Comparison of ENCODE assay signal across 19 mouse cellular contexts in the genomic region with DNA sequence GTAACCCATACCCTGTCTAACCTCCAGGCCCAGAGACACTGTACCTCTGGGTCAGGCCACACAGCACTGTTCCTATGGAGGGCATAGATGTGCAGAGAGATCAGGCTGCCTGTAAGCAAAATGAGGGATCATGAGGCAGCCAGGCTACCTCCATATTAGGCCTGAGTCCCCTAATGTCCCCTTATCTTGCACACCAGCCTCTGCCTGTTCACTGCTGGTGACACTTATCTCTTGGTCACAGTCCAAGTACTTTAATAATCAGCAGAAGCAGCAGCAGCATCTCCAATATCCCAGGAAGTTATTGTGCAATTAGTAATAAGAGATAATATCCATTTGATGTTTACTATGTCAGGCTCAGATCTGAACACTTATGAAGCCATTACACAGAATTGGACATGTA. TPM values are rescaled to one million over a fixed set of nuclear protein-coding genes. Genes with fewer than 3 reads are reported as not detected.
DNase-seq lines count a peak whose midpoint lies in the region; ATAC-seq and TF ChIP-seq lines count a peak whose summit lies in the region.
"Had no signal": no experiment of that assay in that cellular context is flagged by ENCODE, and none has a peak within 500 bp of the region (broad histone marks: within the 10 kb centered on the region; RNA-seq: fewer than 3 reads in every experiment).

No protein-coding gene starts in this region.

- no peak overlapping the region for H3K4me2 ChIP-seq in stomach, embryonic 15.5 days
- H3K4me2 ChIP-seq in stomach, postnatal 0 days (replicated peaks; ENCODE audit: low read depth): no peak overlapping the region
- no peak overlapping the region for H3K4me2 ChIP-seq in liver, embryonic 14.5 days (ENCODE audit: low read depth)
- H3K4me2 ChIP-seq: heart, embryonic 13.5 days; hindbrain, embryonic 13.5 days; midbrain, embryonic 12.5 days had no signal

- no peak for TF ChIP-seq CTCF in stomach, postnatal 0 days (IDR thresholded peaks at IDR 0.05; ENCODE audit: low read depth)
- TF ChIP-seq CTCF in liver, embryonic 14.5 days (IDR thresholded peaks at IDR 0.05; ENCODE audit: low read depth): no peak
- no peak for TF ChIP-seq CTCF in layer of hippocampus, adult 2 months (conservative IDR thresholded peaks at IDR 0.05)

- H3K9ac ChIP-seq in stomach, embryonic 15.5 days: no peak overlapping the region
- H3K9ac ChIP-seq in stomach, postnatal 0 days (ENCODE audit: low read length): no peak overlapping the region
- H3K9ac ChIP-seq in liver, embryonic 14.5 days (replicated peaks): no peak overlapping the region
- H3K9ac ChIP-seq: forebrain, postnatal 0 days; heart, embryonic 13.5 days; hindbrain, embryonic 13.5 days; midbrain, embryonic 12.5 days had no signal

- H3K4me3 ChIP-seq in heart, embryonic 10.5 days: no peak overlapping the region
- H3K4me3 ChIP-seq in stomach, embryonic 15.5 days (replicated peaks): no peak overlapping the region
- no peak overlapping the region for H3K4me3 ChIP-seq in stomach, postnatal 0 days (ENCODE audit: low read depth, low read length)
- H3K4me3 ChIP-seq in liver, embryonic 14.5 days (ENCODE audit: insufficient read depth in 1 of 2, low read depth in 2 of 2, low read length in 2 of 2): no peak overlapping the region
- H3K4me3 ChIP-seq in layer of hippocampus, adult 2 months: no peak overlapping the region
- H3K4me3 ChIP-seq: heart, embryonic 13.5 days; hindbrain, embryonic 13.5 days; midbrain, embryonic 12.5 days; myocyte had no signal

- no peaks in the 10 kb centered on the region for H3K4me1 ChIP-seq in heart, embryonic 10.5 days
- no peaks in the 10 kb centered on the region for H3K4me1 ChIP-seq in stomach, embryonic 15.5 days
- no peaks in the 10 kb centered on the region for H3K4me1 ChIP-seq in stomach, postnatal 0 days (replicated peaks; ENCODE audit: control insufficient read depth, insufficient read depth)
- H3K4me1 ChIP-seq in liver, embryonic 14.5 days (replicated peaks; ENCODE audit: control insufficient read depth in 2 of 2, insufficient read depth in 2 of 2, low read length in 1 of 2): no peaks in the 10 kb centered on the region
- H3K4me1 ChIP-seq: heart, embryonic 13.5 days; hindbrain, embryonic 13.5 days; midbrain, embryonic 12.5 days had no signal

- H3K9me3 ChIP-seq in heart, embryonic 10.5 days: no peaks in the 10 kb centered on the region
- no peaks in the 10 kb centered on the region for H3K9me3 ChIP-seq in stomach, embryonic 15.5 days
- no peaks in the 10 kb centered on the region for H3K9me3 ChIP-seq in stomach, postnatal 0 days (ENCODE audit: control insufficient read depth, low read length)
- H3K9me3 ChIP-seq in liver, embryonic 14.5 days (ENCODE audit: control insufficient read depth, low read length): no peaks in the 10 kb centered on the region
- H3K9me3 ChIP-seq: heart, embryonic 13.5 days; hindbrain, embryonic 13.5 days; midbrain, embryonic 12.5 days had no signal

- peak; percentile 82 for DNase-seq in heart, embryonic 10.5 days (ENCODE audit: low spot score)
- no peak for DNase-seq in heart, adult 18-20 months
- DNase-seq in stomach, postnatal 0 days (ENCODE audit: low spot score): no peak
- peak; percentile 58 to 68 (median 64) for DNase-seq in liver, embryonic 14.5 days (ENCODE audit: low read depth in 3 of 3, low spot score in 3 of 3)
- peak; percentile 42 to 63 for DNase-seq in spleen, postnatal 36 days (ENCODE audit: low spot score in 2 of 2)
- DNase-seq in yolk sac, embryonic 10.5 days (ENCODE audit: low spot score): no peak
- no peak for DNase-seq in layer of hippocampus, adult 2 months (ENCODE audit: low spot score in 2 of 2)
- DNase-seq: adrenal gland, adult 8-10 months; forebrain, postnatal 0 days; gastrocnemius, postnatal 10 days; kidney, adult 2 months had no signal

- peak; percentile 47; the same call in 1 of the 2 replicates for ATAC-seq in stomach, embryonic 15.5 days (ENCODE audit: insufficient read depth, low FRiP score, low read depth)
- no peak for ATAC-seq in stomach, postnatal 0 days (ENCODE audit: low FRiP score, low TSS enrichment)
- ATAC-seq in liver, embryonic 14.5 days (ENCODE audit: insufficient read depth): peak; percentile 98
- ATAC-seq: forebrain, postnatal 0 days had no signal

- H3K27me3 ChIP-seq in heart, embryonic 10.5 days (ENCODE audit: insufficient read depth, poor library complexity, severe bottlenecking): no peaks in the 10 kb centered on the region
- H3K27me3 ChIP-seq in stomach, embryonic 15.5 days (replicated peaks): no peaks in the 10 kb centered on the region
- no peaks in the 10 kb centered on the region for H3K27me3 ChIP-seq in stomach, postnatal 0 days (ENCODE audit: control insufficient read depth, insufficient read depth, low read length)
- no peaks in the 10 kb centered on the region for H3K27me3 ChIP-seq in liver, embryonic 14.5 days (ENCODE audit: control insufficient read depth, insufficient read depth, low read length)
- H3K27me3 ChIP-seq: heart, embryonic 13.5 days; hindbrain, embryonic 13.5 days; midbrain, embryonic 12.5 days had no signal

- no peak overlapping the region for H3K27ac ChIP-seq in heart, embryonic 10.5 days
- H3K27ac ChIP-seq in stomach, embryonic 15.5 days: no peak overlapping the region
- H3K27ac ChIP-seq in stomach, postnatal 0 days (replicated peaks): no peak overlapping the region
- H3K27ac ChIP-seq in liver, embryonic 14.5 days: no peak overlapping the region
- no peak overlapping the region for H3K27ac ChIP-seq in layer of hippocampus, adult 2 months
- H3K27ac ChIP-seq: heart, embryonic 13.5 days; hindbrain, embryonic 13.5 days; midbrain, embryonic 12.5 days had no signal

- no peak for TF ChIP-seq EP300 in stomach, postnatal 0 days (optimal IDR thresholded peaks at IDR 0.05)
- TF ChIP-seq EP300 in liver, embryonic 14.5 days (IDR thresholded peaks at IDR 0.05; ENCODE audit: low read depth): peak; percentile 92

- no peaks in the 10 kb centered on the region for H3K36me3 ChIP-seq in heart, embryonic 10.5 days
- no peaks in the 10 kb centered on the region for H3K36me3 ChIP-seq in stomach, embryonic 15.5 days
- H3K36me3 ChIP-seq in stomach, postnatal 0 days (ENCODE audit: control insufficient read depth, insufficient read depth, low read length): no peaks in the 10 kb centered on the region
- no peaks in the 10 kb centered on the region for H3K36me3 ChIP-seq in liver, embryonic 14.5 days (replicated peaks; ENCODE audit: control insufficient read depth, insufficient read depth, low read depth)
- H3K36me3 ChIP-seq: heart, embryonic 13.5 days; hindbrain, embryonic 13.5 days; midbrain, embryonic 12.5 days had no signal

RNA-seq across cellular contexts. Expression of a gene that starts 17.7 kb away (rescaled TPM):
- polyA plus RNA-seq in heart, embryonic 10.5 days (2016; fragmentation: Nextera tagmentation; extraction: Ambion mirVana): not detected in 2 replicates
- total RNA-seq in heart, adult 18-20 months (2021): not detected
- polyA plus RNA-seq in stomach, embryonic 15.5 days (2015; fragmentation: Nextera tagmentation; extraction: Ambion mirVana): not detected in 2 replicates
- polyA plus RNA-seq in stomach, postnatal 0 days (2015; fragmentation: Nextera tagmentation; extraction: Ambion mirVana): 0.08 and 0.21 TPM in 2 replicates
- not detected in 2 replicates for polyA plus RNA-seq in liver, embryonic 14.5 days (2012; rRNA removed)
- not detected in 2 replicates for polyA plus RNA-seq in liver, embryonic 14.5 days (2014; fragmentation: Nextera tagmentation; extraction: Ambion mirVana)
- total RNA-seq in layer of hippocampus, adult 2 months (2021): not detected
- total RNA-seq: adrenal gland, adult 8-10 months; forebrain, postnatal 0 days; gastrocnemius, postnatal 10 days; layer of hippocampus, adult 18-20 months had no signal
- polyA plus RNA-seq: cortical plate, adult 2 months; forebrain, postnatal 0 days; heart, embryonic 13.5 days; hindbrain, embryonic 13.5 days; midbrain, embryonic 12.5 days; myocyte; urinary bladder, adult 2 months had no signal

RNA-seq across cellular contexts. Expression of a gene that starts 19.6 kb away (rescaled TPM):
- polyA plus RNA-seq in heart, embryonic 10.5 days (2016; fragmentation: Nextera tagmentation; extraction: Ambion mirVana): not detected in 2 replicates
- not detected for total RNA-seq in heart, adult 18-20 months (2021)
- polyA plus RNA-seq in stomach, embryonic 15.5 days (2015; fragmentation: Nextera tagmentation; extraction: Ambion mirVana): not detected in 2 replicates
- polyA plus RNA-seq in stomach, postnatal 0 days (2015; fragmentation: Nextera tagmentation; extraction: Ambion mirVana): 0.08 and 0.21 TPM in 2 replicates
- polyA plus RNA-seq in liver, embryonic 14.5 days (2012; rRNA removed): 0.06 and 0.34 TPM in 2 replicates
- polyA plus RNA-seq in liver, embryonic 14.5 days (2014; fragmentation: Nextera tagmentation; extraction: Ambion mirVana): 0.04 and 0.16 TPM in 2 replicates
- not detected for total RNA-seq in layer of hippocampus, adult 2 months (2021)
- total RNA-seq: forebrain, postnatal 0 days; gastrocnemius, postnatal 10 days; layer of hippocampus, adult 18-20 months had no signal
- polyA plus RNA-seq: cortical plate, adult 2 months; forebrain, postnatal 0 days; heart, embryonic 13.5 days; hindbrain, embryonic 13.5 days; midbrain, embryonic 12.5 days; myocyte; urinary bladder, adult 2 months had no signal

Comparison
In these comparisons a context has a peak if more than half of its experiments do, and no peak if none do; other contexts are left out.
1. DNase-seq: peak in heart, embryonic 10.5 days (single experiment), liver, embryonic 14.5 days (3 of 3) and spleen, postnatal 36 days (2 of 2); none in heart, adult 18-20 months (0 of 2), stomach, postnatal 0 days (single experiment), yolk sac, embryonic 10.5 days (single experiment) and layer of hippocampus, adult 2 months (0 of 2).